ENCODE assay signal across 16 mouse cellular contexts in genomic region chr12:71521936-71522335, GRCm38 (mm10).
DNase-seq lines count a peak whose midpoint lies in the region; ATAC-seq and TF ChIP-seq lines count a peak whose summit lies in the region.
"Had no signal": no experiment of that assay in that cellular context is flagged by ENCODE, and none has a peak within 500 bp of the region (broad histone marks: within the 10 kb centered on the region; RNA-seq: fewer than 3 reads in every experiment).

No protein-coding gene starts in this region.

- H3K9me3 ChIP-seq in intestine, embryonic 15.5 days: no peaks in the 10 kb centered on the region
- H3K9me3 ChIP-seq in intestine, embryonic 16.5 days (ENCODE audit: control insufficient read depth, low read length): no peaks in the 10 kb centered on the region
- no peaks in the 10 kb centered on the region for H3K9me3 ChIP-seq in lung, embryonic 14.5 days (ENCODE audit: low read depth, low read length)
- H3K9me3 ChIP-seq in limb, embryonic 10.5 days (replicated peaks): no peaks in the 10 kb centered on the region
- H3K9me3 ChIP-seq: embryonic facial prominence, embryonic 10.5 days; forebrain, embryonic 13.5 days; heart, embryonic 13.5 days; hindbrain, embryonic 15.5 days had no signal

- H3K4me1 ChIP-seq in intestine, embryonic 15.5 days (replicated peaks): peaks cover 15% of the 10 kb centered on the region
- peaks cover 7% of the 10 kb centered on the region for H3K4me1 ChIP-seq in intestine, embryonic 16.5 days (ENCODE audit: control insufficient read depth, insufficient read depth, low read length)
- H3K4me1 ChIP-seq in lung, embryonic 14.5 days (ENCODE audit: insufficient read depth): peaks cover 10% of the 10 kb centered on the region; the same call in 1 of the 2 replicates
- H3K4me1 ChIP-seq in lung, adult 2 months (ENCODE audit: control insufficient read depth, insufficient read depth, low read length): 0 out of 2 replicates have a peak, but pooled peaks cover 2% of the 10 kb centered on the region
- peaks cover 20% of the 10 kb centered on the region for H3K4me1 ChIP-seq in limb, embryonic 10.5 days
- H3K4me1 ChIP-seq: hindbrain, embryonic 15.5 days had no signal

- 71% methylated on average over 3 of the region's 3 CpGs for WGBS in intestine, embryonic 15.5 days
- WGBS in intestine, embryonic 16.5 days: 84% methylated on average over 3 of the region's 3 CpGs
- WGBS in lung, embryonic 14.5 days: 66% methylated on average over 3 of the region's 3 CpGs
- WGBS in lung, adult 2 months: 64% methylated on average over 3 of the region's 3 CpGs
- WGBS in limb, embryonic 10.5 days: 95% methylated on average over 3 of the region's 3 CpGs

- peak overlapping the region; percentile 56; the same call in 1 of the 2 replicates for H3K27ac ChIP-seq in intestine, embryonic 15.5 days
- H3K27ac ChIP-seq in intestine, embryonic 16.5 days (ENCODE audit: low read length): no peak overlapping the region
- H3K27ac ChIP-seq in lung, embryonic 14.5 days (ENCODE audit: low read depth): no peak overlapping the region
- no peak overlapping the region for H3K27ac ChIP-seq in limb, embryonic 10.5 days
- H3K27ac ChIP-seq: embryonic facial prominence, embryonic 10.5 days; forebrain, embryonic 13.5 days; heart, embryonic 13.5 days; hindbrain, embryonic 15.5 days had no signal

- no peak for TF ChIP-seq CTCF in lung, embryonic 14.5 days (IDR thresholded peaks at IDR 0.05; ENCODE audit: low read depth)
- no peak for TF ChIP-seq CTCF in lung, adult 2 months (IDR thresholded peaks at IDR 0.05; ENCODE audit: insufficient read depth, low read length)

- H3K27me3 ChIP-seq in intestine, embryonic 15.5 days (replicated peaks): no peaks in the 10 kb centered on the region
- H3K27me3 ChIP-seq in intestine, embryonic 16.5 days (replicated peaks; ENCODE audit: control insufficient read depth, insufficient read depth, low read length): no peaks in the 10 kb centered on the region
- no peaks in the 10 kb centered on the region for H3K27me3 ChIP-seq in lung, embryonic 14.5 days (ENCODE audit: insufficient read depth, low read length)
- H3K27me3 ChIP-seq in limb, embryonic 10.5 days (ENCODE audit: low read depth, poor library complexity, severe bottlenecking): no peaks in the 10 kb centered on the region
- H3K27me3 ChIP-seq: CH12.LX; forebrain, embryonic 13.5 days; heart, embryonic 13.5 days; hindbrain, embryonic 15.5 days had no signal

- DNase-seq in heart, adult 11 months: peak; percentile 74
- DNase-seq in heart, postnatal 36 days: no peak
- peak; percentile 48 for DNase-seq in lung, embryonic 14.5 days
- no peak for DNase-seq in lung, adult 2 months
- DNase-seq in limb, embryonic 10.5 days (ENCODE audit: low spot score): peak; percentile 10
- no peak for DNase-seq in adrenal gland, postnatal 4 days (ENCODE audit: low spot score in 2 of 2)
- DNase-seq: adrenal gland, adult 8-10 months; forebrain, postnatal 0 days; gastrocnemius, postnatal 14 days had no signal

- H3K4me2 ChIP-seq in intestine, embryonic 15.5 days (replicated peaks): no peak overlapping the region
- no peak overlapping the region for H3K4me2 ChIP-seq in intestine, embryonic 16.5 days (ENCODE audit: low read depth, low read length)
- H3K4me2 ChIP-seq in lung, embryonic 14.5 days: no peak overlapping the region
- H3K4me2 ChIP-seq: forebrain, embryonic 13.5 days; heart, embryonic 13.5 days; hindbrain, embryonic 15.5 days had no signal

- no peaks in the 10 kb centered on the region for H3K36me3 ChIP-seq in intestine, embryonic 15.5 days
- H3K36me3 ChIP-seq in intestine, embryonic 16.5 days (ENCODE audit: control insufficient read depth, insufficient read depth, low read length): no peaks in the 10 kb centered on the region
- no peaks in the 10 kb centered on the region for H3K36me3 ChIP-seq in lung, embryonic 14.5 days (ENCODE audit: insufficient read depth)
- H3K36me3 ChIP-seq in limb, embryonic 10.5 days: no peaks in the 10 kb centered on the region
- H3K36me3 ChIP-seq: embryonic facial prominence, embryonic 10.5 days; heart, embryonic 13.5 days; hindbrain, embryonic 15.5 days had no signal

- no peak overlapping the region for H3K4me3 ChIP-seq in intestine, embryonic 15.5 days (replicated peaks)
- H3K4me3 ChIP-seq in intestine, embryonic 16.5 days (ENCODE audit: low read length): no peak overlapping the region
- no peak overlapping the region for H3K4me3 ChIP-seq in lung, embryonic 14.5 days (ENCODE audit: low read depth, low read length)
- H3K4me3 ChIP-seq in lung, adult 2 months (replicated peaks; ENCODE audit: extremely low read depth, low read depth, low read length): no peak overlapping the region
- H3K4me3 ChIP-seq in limb, embryonic 10.5 days: no peak overlapping the region
- H3K4me3 ChIP-seq: embryonic facial prominence, embryonic 10.5 days; forebrain, embryonic 13.5 days; heart, embryonic 13.5 days; hindbrain, embryonic 15.5 days had no signal

- H3K9ac ChIP-seq in intestine, embryonic 15.5 days: no peak overlapping the region
- H3K9ac ChIP-seq in intestine, embryonic 16.5 days (ENCODE audit: low read depth, low read length): no peak overlapping the region
- H3K9ac ChIP-seq in lung, embryonic 14.5 days: no peak overlapping the region
- H3K9ac ChIP-seq: forebrain, embryonic 13.5 days; forebrain, postnatal 0 days; heart, embryonic 13.5 days; hindbrain, embryonic 15.5 days had no signal

- TF ChIP-seq POLR2A in lung, adult 2 months (IDR thresholded peaks at IDR 0.05; ENCODE audit: borderline replicate concordance, extremely low read depth, low read depth, low read length): no peak

- no peak for ATAC-seq in intestine, embryonic 15.5 days
- no peak for ATAC-seq in intestine, embryonic 16.5 days
- ATAC-seq in lung, embryonic 14.5 days (ENCODE audit: insufficient read depth): no peak
- ATAC-seq: forebrain, embryonic 13.5 days; forebrain, postnatal 0 days had no signal

- intact Hi-C loops in heart, postnatal 36 days (cut with DNase I): no loop called here

Comparison
In these comparisons a context has a peak if more than half of its experiments do, and no peak if none do; other contexts are left out.
1. DNase-seq: peak in heart, adult 11 months (single experiment), lung, embryonic 14.5 days (single experiment) and limb, embryonic 10.5 days (single experiment); none in heart, postnatal 36 days (0 of 2), lung, adult 2 months (single experiment) and adrenal gland, postnatal 4 days (0 of 2).